Mouse (Mus musculus) hindbrain, embryonic 11.5 days (tissue): ENCODE data around the gene Ddit4. TPM values are rescaled to one million over a fixed set of nuclear protein-coding genes. Genes with fewer than 3 reads are reported as not detected.

Experiments
- ATAC-seq: fragments of 200-750 bp; cut with Nextera tagmentation; 2 replicates; pipeline ENCODE4 v1.8.0; 2017; ENCODE audit warnings: mild to moderate bottlenecking, moderate TSS enrichment, moderate library complexity; ENCODE audit not compliant: low FRiP score
- DNase-seq: peaks from one replicate; pipeline ENCODE4 v3.0.0-alpha.2; 2015; ENCODE audit warnings: low spot score
- H3K27ac ChIP-seq: fragments of 300-500 bp; sonication (generic); 2 replicates; pipeline ENCODE4 v1.5.1; 2014; ENCODE audit warnings: mild to moderate bottlenecking, low read depth, low read length
- H3K27me3 ChIP-seq: fragments of 300-500 bp; sonication (generic); 2 replicates; pipeline ENCODE4 v1.6.1; 2014; ENCODE audit warnings: mild to moderate bottlenecking, low read length, moderate library complexity, mixed read lengths; ENCODE audit not compliant: control insufficient read depth, insufficient read depth
- H3K36me3 ChIP-seq: fragments of 300-500 bp; sonication (generic); 2 replicates; pipeline ENCODE4 v1.6.1; 2014; ENCODE audit warnings: mild to moderate bottlenecking, low read length, moderate library complexity, mixed read lengths; ENCODE audit not compliant: control insufficient read depth, insufficient read depth
- H3K4me1 ChIP-seq: fragments of 300-500 bp; sonication (generic); replicated peaks from 2 replicates; pipeline ENCODE4 v1.6.1; 2014; ENCODE audit warnings: low read length, mixed read lengths; ENCODE audit not compliant: control insufficient read depth, insufficient read depth
- H3K4me2 ChIP-seq: fragments of 300-500 bp; sonication (generic); replicated peaks from 2 replicates; pipeline ENCODE4 v1.6.1; 2014; ENCODE audit warnings: mild to moderate bottlenecking, low read depth, low read length
- H3K4me3 ChIP-seq: fragments of 300-500 bp; sonication (generic); 2 replicates; pipeline ENCODE4 v1.5.1; 2014; ENCODE audit warnings: low read depth, low read length
- H3K9ac ChIP-seq: fragments of 300-500 bp; sonication (generic); 2 replicates; pipeline ENCODE4 v1.6.1; 2014; ENCODE audit warnings: low read depth, low read length
- H3K9me3 ChIP-seq: fragments of 300-500 bp; sonication (generic); 2 replicates; pipeline ENCODE4 v1.6.1; 2016; ENCODE audit warnings: low read length; ENCODE audit not compliant: control insufficient read depth
- WGBS: fragments of 180-500 bp; shearing (Covaris S2); extraction: QIAGEN DNeasy Blood & Tissue Kit; methylation state at CpG from one replicate; pipeline ENCODE4 v1.1.7; 2014; 5-methylcytosine and 5-hydroxymethylcytosine counted together
- polyA plus RNA-seq: library from polyadenylated mRNA; unstranded; fragments of >200 nt; fragmentation: Nextera tagmentation; extraction: Ambion mirVana; gene quantifications from 2 replicates; pipeline ENCODE4 v1.2.1, GENCODE M21; 2014

Gene Ddit4
- polyA plus RNA-seq, 1 experiment from 2014 or later: 4.6 TPM

- Histone ChIP-seq H3K9me3 (no peaks in the 10 kb centered on the region), H3K4me3 (no peak overlapping the region), H3K27me3 (no peaks in the 10 kb centered on the region), H3K36me3 (no peaks in the 10 kb centered on the region), H3K27ac (peak overlapping the region; percentile 61), H3K4me1 (peaks cover 15% of the 10 kb centered on the region), H3K9ac (peak overlapping the region; percentile 49; the same call in 1 of the 2 replicates), H3K4me2 (peak overlapping the region; percentile 33)
- DNase-seq: no peak
- WGBS: 18% methylated on average over 6 of the region's 6 CpGs
- ATAC-seq: peak; percentile 21; the same call in 1 of the 2 replicates
Measured at GRCm38 (mm10) chr10:59911091-59911490, 40.5 kb downstream of the Ddit4 start.

DNA sequence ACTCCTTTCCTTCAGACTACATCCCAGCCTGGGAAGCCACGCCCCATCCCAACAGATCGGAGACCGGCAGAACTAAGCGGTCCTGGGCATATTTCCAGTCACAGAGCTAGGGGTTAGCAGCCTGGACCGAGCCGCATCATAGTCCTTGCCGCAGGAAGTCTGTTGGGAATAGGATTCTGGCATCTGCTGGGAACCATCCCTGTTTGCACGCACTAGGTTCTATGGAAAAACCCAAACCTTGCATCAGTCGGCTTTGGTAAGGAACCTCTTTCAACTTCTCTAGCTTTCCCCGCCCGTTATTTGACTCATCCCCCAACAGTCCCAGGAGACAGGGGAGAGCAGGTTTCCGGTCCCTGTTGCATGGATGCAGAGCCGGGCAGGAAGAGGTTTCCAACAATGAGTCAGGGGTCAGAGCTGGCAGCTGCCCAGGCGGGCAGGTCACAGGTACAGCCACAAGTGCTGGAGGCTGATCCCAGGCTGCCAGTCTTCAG, 42.2 kb downstream of the Ddit4 start:
- no peak overlapping the region for H3K9ac ChIP-seq
- no peaks in the 10 kb centered on the region for H3K9me3 ChIP-seq
- H3K4me2 ChIP-seq: no peak overlapping the region
- H3K4me1 ChIP-seq: peaks cover 15% of the 10 kb centered on the region
- no peak overlapping the region for H3K4me3 ChIP-seq
- no peaks in the 10 kb centered on the region for H3K36me3 ChIP-seq
- no peaks in the 10 kb centered on the region for H3K27me3 ChIP-seq
- DNase-seq (peak; percentile 60), ATAC-seq (no peak)
- 11% methylated on average over 14 of the region's 14 CpGs for WGBS
- H3K27ac ChIP-seq: 0 out of 2 replicates have a peak overlapping the region, but pooled peaks have one; percentile 2

DNA sequence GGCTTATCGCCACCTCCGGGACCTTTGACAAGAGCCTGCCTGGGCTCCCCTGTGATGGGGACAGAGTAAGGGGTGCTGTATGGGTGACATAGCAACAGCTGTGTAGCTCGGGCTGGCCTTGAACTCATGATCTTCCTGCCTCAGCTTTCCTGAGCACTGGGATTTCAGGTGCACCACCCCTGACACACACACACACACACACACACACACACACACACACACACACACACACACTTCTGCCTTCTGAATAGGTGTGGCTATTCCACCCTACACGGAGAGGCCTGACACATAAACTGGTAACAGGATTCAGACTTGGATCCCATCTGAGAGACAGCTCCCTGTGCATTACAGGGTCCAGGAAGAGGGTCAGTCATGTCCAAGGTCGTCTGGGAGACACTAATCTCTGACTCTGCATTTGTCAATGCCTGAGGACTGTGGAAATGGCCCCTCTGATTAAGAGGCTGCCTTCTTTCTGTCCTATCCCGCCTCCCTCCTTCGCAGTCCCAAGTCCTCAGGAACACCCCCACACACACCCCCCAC, 42.8 kb downstream of the Ddit4 start:
- H3K4me2 ChIP-seq: no peak overlapping the region

DNA sequence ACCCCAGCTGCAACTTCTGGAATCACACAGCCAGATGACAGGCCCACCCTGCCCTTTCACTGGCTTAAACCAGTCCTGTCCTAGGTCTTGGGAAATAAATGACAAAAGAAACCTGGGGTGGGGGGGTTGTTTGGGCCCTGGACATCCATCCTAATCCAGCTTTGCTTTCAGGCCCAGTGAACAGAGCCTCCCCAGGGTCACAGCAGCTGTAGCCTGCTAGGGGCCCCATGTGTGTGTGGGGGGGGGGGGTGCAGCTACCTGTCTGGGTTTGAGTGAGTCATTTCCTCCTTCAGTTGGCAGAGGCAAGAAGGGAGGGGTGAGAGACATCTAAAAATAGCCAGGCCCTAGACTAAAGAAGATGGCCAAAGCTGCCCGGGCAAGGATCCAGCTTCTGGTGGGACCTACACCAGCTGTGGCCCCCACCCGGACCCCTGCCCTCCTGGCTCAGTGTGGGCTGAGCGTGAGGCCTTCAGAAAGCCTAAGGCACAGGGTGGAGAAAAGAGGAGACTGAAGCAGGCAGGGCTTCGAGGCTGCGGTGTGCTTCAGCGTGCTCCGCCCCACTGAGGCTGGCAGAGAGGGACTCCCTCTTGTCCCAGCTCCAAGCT, 43.8 kb downstream of the Ddit4 start:
- no peaks in the 10 kb centered on the region for H3K36me3 ChIP-seq
- H3K4me3 ChIP-seq: no peak overlapping the region
- H3K27ac ChIP-seq: 0 out of 2 replicates have a peak overlapping the region, but pooled peaks have one; percentile 42
- no peak for DNase-seq
- peak; percentile 4; the same call in 1 of the 2 replicates for ATAC-seq
- 52% methylated on average over 7 of the region's 7 CpGs for WGBS
- no peak overlapping the region for H3K9ac ChIP-seq
- no peak overlapping the region for H3K4me2 ChIP-seq
- H3K4me1 ChIP-seq: peaks cover 15% of the 10 kb centered on the region
- H3K27me3 ChIP-seq: no peaks in the 10 kb centered on the region
- H3K9me3 ChIP-seq: no peaks in the 10 kb centered on the region

More for the DNA sequence above, 42.8 kb downstream of the Ddit4 start:
- ATAC-seq (no peak), DNase-seq (peak; percentile 16)
- no peaks in the 10 kb centered on the region for H3K27me3 ChIP-seq
- 48% methylated on average over 7 of the region's 7 CpGs for WGBS
- H3K4me3 ChIP-seq: no peak overlapping the region
- no peaks in the 10 kb centered on the region for H3K36me3 ChIP-seq
- peaks cover 15% of the 10 kb centered on the region for H3K4me1 ChIP-seq
- no peaks in the 10 kb centered on the region for H3K9me3 ChIP-seq
- 0 out of 2 replicates have a peak overlapping the region, but pooled peaks have one; percentile 2 for H3K27ac ChIP-seq
- no peak overlapping the region for H3K9ac ChIP-seq

DNA sequence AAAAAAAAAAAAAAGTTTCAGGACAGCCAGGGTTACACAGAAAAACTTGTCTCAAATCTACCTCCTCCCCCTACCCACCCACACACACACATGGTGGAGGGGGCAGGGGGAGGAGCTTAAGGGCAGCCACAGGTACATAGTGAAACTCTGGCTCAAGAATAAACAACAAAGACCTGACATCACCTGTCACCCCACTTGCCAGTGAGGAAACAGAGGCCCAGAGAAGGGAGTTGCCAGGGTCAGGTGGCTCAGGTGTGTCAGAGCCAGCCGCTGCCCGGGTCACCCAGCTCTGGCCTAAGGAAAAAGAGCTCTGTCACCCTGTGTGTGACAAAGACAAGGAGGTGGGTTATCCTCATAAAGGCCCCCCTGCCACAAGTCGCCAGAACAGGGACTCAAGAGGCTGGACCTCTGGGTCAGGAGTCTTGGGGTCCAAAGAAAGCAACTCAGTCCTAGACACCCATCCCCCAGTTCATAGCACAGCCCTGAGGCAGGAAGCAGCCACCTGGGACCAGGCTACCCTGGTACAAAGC, 44.5 kb downstream of the Ddit4 start:
- peaks cover under 1% of the 10 kb centered on the region; the same call in 1 of the 2 replicates for H3K27me3 ChIP-seq
- ATAC-seq (peak; percentile 10; the same call in 1 of the 2 replicates), DNase-seq (no peak)
- no peak overlapping the region for H3K4me3 ChIP-seq
- H3K9ac ChIP-seq: no peak overlapping the region
- H3K4me2 ChIP-seq: no peak overlapping the region
- H3K27ac ChIP-seq: no peak overlapping the region
- no peaks in the 10 kb centered on the region for H3K36me3 ChIP-seq
- no peaks in the 10 kb centered on the region for H3K9me3 ChIP-seq
- H3K4me1 ChIP-seq: peaks cover 17% of the 10 kb centered on the region
- 60% methylated on average over 3 of the region's 3 CpGs for WGBS

- no peak for DNase-seq
- Histone ChIP-seq H3K36me3 (no peaks in the 10 kb centered on the region), H3K9me3 (no peaks in the 10 kb centered on the region), H3K9ac (no peak overlapping the region), H3K4me1 (peaks cover 28% of the 10 kb centered on the region), H3K4me2 (no peak overlapping the region), H3K27me3 (peaks cover 2% of the 10 kb centered on the region; the same call in 1 of the 2 replicates), H3K27ac (peak overlapping the region; percentile 24; the same call in 1 of the 2 replicates), H3K4me3 (no peak overlapping the region)
- ATAC-seq: no peak
- 58% methylated on average over 7 of the region's 7 CpGs for WGBS
Measured at GRCm38 (mm10) chr10:59903170-59903569, 48.5 kb downstream of the Ddit4 start.

GRCm38 (mm10) chr10:59902606-59902990, 49.0 kb downstream of the Ddit4 start:
- Histone ChIP-seq H3K36me3 (no peaks in the 10 kb centered on the region), H3K9me3 (no peaks in the 10 kb centered on the region), H3K4me1 (peaks cover 29% of the 10 kb centered on the region), H3K9ac (0 out of 2 replicates have a peak overlapping the region, but pooled peaks have one; percentile 7), H3K4me2 (no peak overlapping the region), H3K4me3 (no peak overlapping the region), H3K27me3 (peaks cover 2% of the 10 kb centered on the region; the same call in 1 of the 2 replicates), H3K27ac (0 out of 2 replicates have a peak overlapping the region, but pooled peaks have one; percentile 99)
- WGBS: 51% methylated on average over 8 of the region's 8 CpGs
- DNase-seq (no peak), ATAC-seq (no peak)

GRCm38 (mm10) chr10:59901986-59902605, 49.5 kb downstream of the Ddit4 start:
- peaks cover 34% of the 10 kb centered on the region for H3K4me1 ChIP-seq
- H3K27me3 ChIP-seq: peaks cover 2% of the 10 kb centered on the region; the same call in 1 of the 2 replicates
- H3K27ac ChIP-seq: peak overlapping the region; percentile 99
- H3K9me3 ChIP-seq: no peaks in the 10 kb centered on the region
- WGBS: 72% methylated on average over 8 of the region's 8 CpGs
- no peak overlapping the region for H3K4me2 ChIP-seq
- DNase-seq: no peak
- no peaks in the 10 kb centered on the region for H3K36me3 ChIP-seq
- 0 out of 2 replicates have a peak overlapping the region, but pooled peaks have one; percentile 7 for H3K9ac ChIP-seq
- no peak overlapping the region for H3K4me3 ChIP-seq
- no peak for ATAC-seq
